Mouse (Mus musculus) lung, embryonic 16.5 days (tissue): Measurements from ENCODE around the gene Tmem59l. TPM values are rescaled to one million over a fixed set of nuclear protein-coding genes. Genes with fewer than 3 reads are reported as not detected.
A peak's percentile ranks its signal among the peaks of the same experiment; 100 is the strongest.

Experiments used
- ATAC-seq: fragments of 200-750 bp; cut with Nextera tagmentation; 2 replicates; pipeline ENCODE4 v1.8.0; 2017; ENCODE audit warnings: low read depth, mild to moderate bottlenecking, moderate library complexity
- H3K27ac ChIP-seq: fragments of 300-500 bp; sonication (generic); 2 replicates; pipeline ENCODE4 v1.5.1; 2014; ENCODE audit warnings: mild to moderate bottlenecking, control low read depth, low read length
- H3K27me3 ChIP-seq: fragments of 300-500 bp; sonication (generic); 2 replicates; pipeline ENCODE4 v1.6.1; 2014; ENCODE audit warnings: low read depth, low read length, mixed read lengths; ENCODE audit not compliant: control insufficient read depth, insufficient read depth
- H3K36me3 ChIP-seq: fragments of 300-500 bp; sonication (generic); 2 replicates; pipeline ENCODE4 v1.6.1; 2014; ENCODE audit warnings: low read length; ENCODE audit not compliant: control insufficient read depth, insufficient read depth
- H3K4me1 ChIP-seq: fragments of 300-500 bp; sonication (generic); replicated peaks from 2 replicates; pipeline ENCODE4 v1.6.1; 2014; ENCODE audit warnings: low read length, mixed read lengths; ENCODE audit not compliant: control insufficient read depth, insufficient read depth
- H3K4me2 ChIP-seq: fragments of 300-500 bp; sonication (generic); 2 replicates; pipeline ENCODE4 v1.6.1; 2014; ENCODE audit warnings: low read depth, low read length, control low read depth
- H3K4me3 ChIP-seq: fragments of 300-500 bp; sonication (generic); 2 replicates; pipeline ENCODE4 v1.5.1; 2014; ENCODE audit warnings: mild to moderate bottlenecking, low read length, control low read depth
- H3K9ac ChIP-seq: fragments of 300-500 bp; sonication (generic); 2 replicates; pipeline ENCODE4 v1.6.1; 2014; ENCODE audit warnings: low read length, control low read depth
- H3K9me3 ChIP-seq: fragments of 300-500 bp; sonication (generic); 2 replicates; pipeline ENCODE4 v1.6.1; 2016; ENCODE audit warnings: low read length; ENCODE audit not compliant: control insufficient read depth
- WGBS: fragments of 180-500 bp; shearing (Covaris S2); extraction: QIAGEN DNeasy Blood & Tissue Kit; methylation state at CpG from one replicate; pipeline ENCODE4 v1.1.7; 2014; 5-methylcytosine and 5-hydroxymethylcytosine counted together
- polyA plus RNA-seq: library from polyadenylated mRNA; unstranded; fragments of >200 nt; fragmentation: Nextera tagmentation; extraction: Ambion mirVana; gene quantifications from 2 replicates; pipeline ENCODE4 v1.2.1, GENCODE M21; 2015

The Tmem59l gene
- polyA plus RNA-seq, 1 experiment from 2014 or later, result 5.6 TPM

- Histone ChIP-seq H3K9me3 (no peaks in the 10 kb centered on the region), H3K27ac (peak within 1 kb of the TSS; percentile 94), H3K4me2 (peak within 1 kb of the TSS; percentile 97), H3K36me3 (peaks cover 15% of the 10 kb centered on the region), H3K4me1 (peaks cover 31% of the 10 kb centered on the region), H3K9ac (peak within 1 kb of the TSS; percentile 97), H3K4me3 (peak within 1 kb of the TSS; percentile 96), H3K27me3 (no peaks in the 10 kb centered on the region)
- 1% methylated on average over 72 of the region's 74 CpGs for WGBS
- peak; percentile 86 for ATAC-seq
These were observed 23.2 kb upstream of the Tmem59l start, which contains the start of gene Uba52 for GRCm38 (mm10) chr8:70510228-70510915. Uba52 (minus strand) TSS chr8:70510801.

GRCm38 (mm10) chr8:70509281-70509952 lies 22.3 kb upstream of the Tmem59l start:
- Histone ChIP-seq H3K4me1 (peaks cover 40% of the 10 kb centered on the region), H3K9me3 (no peaks in the 10 kb centered on the region), H3K4me3 (peak overlapping the region; percentile 96), H3K4me2 (peak overlapping the region; percentile 97), H3K27ac (peak overlapping the region; percentile 94), H3K27me3 (no peaks in the 10 kb centered on the region), H3K9ac (peak overlapping the region; percentile 97), H3K36me3 (peaks cover 19% of the 10 kb centered on the region)
- no peak for ATAC-seq
- 5% methylated on average over 25 of the region's 25 CpGs for WGBS

GRCm38 (mm10) chr8:70507027-70507393 lies 19.9 kb upstream of the Tmem59l start:
- Histone ChIP-seq H3K4me1 (peaks cover 47% of the 10 kb centered on the region), H3K27me3 (peaks cover 6% of the 10 kb centered on the region; the same call in 1 of the 2 replicates), H3K4me3 (peak overlapping the region; percentile 78), H3K36me3 (peaks cover 18% of the 10 kb centered on the region), H3K27ac (no peak overlapping the region), H3K9me3 (no peaks in the 10 kb centered on the region), H3K9ac (no peak overlapping the region), H3K4me2 (peak overlapping the region; percentile 88)
- 52% methylated on average over 5 of the region's 5 CpGs for WGBS
- no peak for ATAC-seq

- H3K27ac ChIP-seq, result peak within 1 kb of the TSS; percentile 88
These were observed 19.3 kb upstream of the Tmem59l start, which contains the start of gene Rex1bd for GRCm38 (mm10) chr8:70506328-70507026. Rex1bd (minus strand) TSS chr8:70506752.

GRCm38 (mm10) chr8:70505698-70506327 lies 18.7 kb upstream of the Tmem59l start:
- ATAC-seq, result no peak
- Histone ChIP-seq H3K4me3 (peak overlapping the region; percentile 78), H3K4me2 (peak overlapping the region; percentile 88), H3K27ac (0 out of 2 replicates have a peak overlapping the region, but pooled peaks have one; percentile 41), H3K36me3 (peaks cover 18% of the 10 kb centered on the region), H3K9ac (peak overlapping the region; percentile 96), H3K27me3 (peaks cover 17% of the 10 kb centered on the region), H3K4me1 (peaks cover 46% of the 10 kb centered on the region), H3K9me3 (no peaks in the 10 kb centered on the region)
- WGBS, result 29% methylated on average over 32 of the region's 32 CpGs

More at GRCm38 (mm10) chr8:70506328-70507026, 19.3 kb upstream of the Tmem59l start, which contains the start of gene Rex1bd:
- Histone ChIP-seq H3K4me2 (peak within 1 kb of the TSS; percentile 88), H3K9ac (peak within 1 kb of the TSS; percentile 96), H3K27me3 (peaks cover 11% of the 10 kb centered on the region; the same call in 1 of the 2 replicates), H3K4me3 (peak within 1 kb of the TSS; percentile 78), H3K9me3 (no peaks in the 10 kb centered on the region), H3K36me3 (peaks cover 18% of the 10 kb centered on the region), H3K4me1 (peaks cover 45% of the 10 kb centered on the region)
- peak; percentile 88 for ATAC-seq
- WGBS, result 2% methylated on average over 35 of the region's 40 CpGs

GRCm38 (mm10) chr8:70504851-70505250 lies 17.7 kb upstream of the Tmem59l start:
- ATAC-seq, result no peak
- no peak overlapping the region; the same call in 1 of the 2 replicates for H3K4me3 ChIP-seq
- H3K9me3 ChIP-seq, result no peaks in the 10 kb centered on the region
- peaks cover 46% of the 10 kb centered on the region for H3K4me1 ChIP-seq
- peaks cover 24% of the 10 kb centered on the region for H3K27me3 ChIP-seq
- no peak overlapping the region for H3K9ac ChIP-seq
- WGBS, result 76% methylated on average over 3 of the region's 3 CpGs
- H3K4me2 ChIP-seq, result no peak overlapping the region
- no peak overlapping the region; the same call in 1 of the 2 replicates for H3K27ac ChIP-seq
- H3K36me3 ChIP-seq, result peaks cover 18% of the 10 kb centered on the region

- WGBS, result 49% methylated on average over 16 of the region's 16 CpGs
These were observed 17.1 kb upstream of the Tmem59l start for GRCm38 (mm10) chr8:70504291-70504716.

GRCm38 (mm10) chr8:70503062-70503750 lies 16.0 kb upstream of the Tmem59l start:
- peaks cover 34% of the 10 kb centered on the region for H3K4me1 ChIP-seq
- WGBS, result 16% methylated on average over 46 of the region's 46 CpGs
- peak overlapping the region; percentile 7; the same call in 1 of the 2 replicates for H3K4me2 ChIP-seq
- no peaks in the 10 kb centered on the region for H3K9me3 ChIP-seq
- no peak overlapping the region for H3K4me3 ChIP-seq
- H3K27ac ChIP-seq, result no peak overlapping the region
- H3K36me3 ChIP-seq, result peaks cover 15% of the 10 kb centered on the region
- H3K9ac ChIP-seq, result no peak overlapping the region
- ATAC-seq, result peak; percentile 8; the same call in 1 of the 2 replicates
- peaks cover 28% of the 10 kb centered on the region for H3K27me3 ChIP-seq

More at GRCm38 (mm10) chr8:70504291-70504716, 17.1 kb upstream of the Tmem59l start:
- Histone ChIP-seq H3K4me1 (peaks cover 44% of the 10 kb centered on the region), H3K4me3 (no peak overlapping the region; the same call in 1 of the 2 replicates), H3K36me3 (peaks cover 18% of the 10 kb centered on the region), H3K4me2 (no peak overlapping the region), H3K27ac (peak overlapping the region; percentile 8; the same call in 1 of the 2 replicates), H3K27me3 (peaks cover 28% of the 10 kb centered on the region), H3K9ac (no peak overlapping the region), H3K9me3 (no peaks in the 10 kb centered on the region)
- no peak for ATAC-seq
